Mouse (Mus musculus) left cerebral cortex, postnatal 10 days (tissue): ENCODE data around the gene Atp6v0a1. TPM values are rescaled to one million over a fixed set of nuclear protein-coding genes. Genes with fewer than 3 reads are reported as not detected.

Source experiments
- DNase-seq, 2 experiments: peaks; one replicate each; pipeline ENCODE4 v3.0.0; 2021 to 2022; ENCODE audit warnings: low spot score in 2 of 2, mixed read lengths in 1 of 2; ENCODE audit errors: extremely low spot score in 1 of 2
- intact Hi-C: fragments of 180-260 bp; cut with DNase I; formaldehyde crosslinking; loops from one replicate; pipeline ENCODE4 v1.15.1; 2025
- microRNA-seq: library from miRNA; unstranded; fragments of <30 nt; microRNA quantifications from one replicate; pipeline ENCODE4 v1.2.0, GENCODE M21; 2022
- total RNA-seq, 2 experiments: library from RNA; stranded (reverse); gene quantifications; 2 replicates each; pipeline ENCODE4 v1.2.3; 2021

The Atp6v0a1 gene
- total RNA-seq, 2 experiments from 2014 or later: 435 to 454 TPM

DNA sequence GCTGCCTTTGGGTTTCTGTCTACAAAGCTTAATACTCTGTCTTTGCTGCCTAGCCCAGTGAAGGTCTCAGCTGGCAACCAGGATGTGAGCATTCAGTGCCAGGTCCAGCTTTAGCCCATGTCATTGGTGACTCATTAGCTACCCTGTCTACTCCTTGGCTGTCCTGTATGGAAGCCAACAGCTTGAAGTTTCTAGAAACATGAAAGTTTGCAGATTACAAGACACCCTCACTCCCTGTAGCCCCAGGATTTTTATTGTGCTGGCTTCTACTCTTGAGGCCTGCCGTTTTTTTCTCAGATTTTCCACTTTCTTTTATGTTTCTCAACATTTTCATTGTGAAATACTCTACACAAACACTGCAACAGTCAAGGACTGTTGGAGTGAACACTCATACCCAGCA, 80.7 kb downstream of the Atp6v0a1 start:
- intact Hi-C loops: no loop called here
- no peak for DNase-seq

DNA sequence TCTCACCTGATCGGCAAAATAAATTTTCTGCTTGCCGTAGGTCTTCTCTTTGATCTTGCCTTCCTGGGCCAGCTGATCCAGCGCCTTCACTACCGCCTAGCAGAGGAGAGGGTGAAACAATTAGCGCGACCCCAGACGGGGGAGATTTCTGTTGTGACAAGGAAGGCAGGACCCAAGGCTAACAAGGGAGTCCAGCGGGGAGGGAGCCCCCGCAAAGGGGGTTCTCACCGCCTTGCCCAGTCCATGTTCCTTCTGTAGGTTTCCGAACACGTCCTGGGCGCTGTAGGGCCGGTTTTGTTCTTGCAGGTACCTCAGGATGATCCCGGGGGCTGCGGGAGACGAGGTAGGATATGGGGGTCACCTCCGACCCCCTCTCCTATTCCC, 85.7 kb downstream of the Atp6v0a1 start:
- no peak for DNase-seq
- intact Hi-C loops: no loop called here

DNA sequence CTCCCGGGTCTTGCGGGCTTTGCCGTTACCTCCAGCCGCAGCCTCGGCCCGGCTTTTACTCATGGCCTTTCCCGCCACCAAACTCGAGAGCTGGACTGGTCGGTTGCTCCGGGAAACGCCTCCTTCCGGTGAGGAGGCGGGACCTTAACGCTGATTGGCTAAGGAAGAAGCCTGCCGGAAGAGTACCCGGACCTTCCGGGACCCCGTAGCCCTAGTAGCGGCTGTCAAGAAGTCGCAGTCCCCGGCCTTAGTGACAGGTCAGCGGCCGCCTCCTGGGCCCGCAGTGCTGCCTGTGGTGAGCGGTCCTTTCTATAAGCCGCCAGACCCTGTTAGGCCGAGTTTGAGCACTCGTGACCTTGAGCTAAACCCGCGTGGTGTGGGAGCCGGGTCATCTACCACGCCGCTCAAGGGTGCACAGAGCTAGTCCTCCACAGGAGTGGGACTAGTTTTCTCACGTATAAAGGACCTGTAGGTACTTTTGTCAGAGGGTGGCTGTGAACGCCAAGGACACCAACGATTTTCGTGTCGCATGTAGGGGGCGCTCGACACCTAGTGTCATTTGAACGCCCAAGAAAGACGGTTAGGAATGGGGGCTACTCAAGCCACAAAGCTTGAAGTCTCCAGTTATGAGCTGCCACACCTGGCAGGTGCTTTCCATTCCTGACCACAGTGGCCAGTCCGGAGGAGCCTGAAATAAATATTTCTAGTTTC, 86.2 kb downstream of the Atp6v0a1 start, which contains the start of gene Psmc3ip:
Psmc3ip (minus strand) TSS at position 123 of the 711 bp plus-strand sequence.
- peak; percentile 94 to 96 for DNase-seq
- intact Hi-C loops: loop anchor here (2.0 kb wide), 1 partner anchor 81 kb away; no protein-coding TSS in a partner anchor

DNA sequence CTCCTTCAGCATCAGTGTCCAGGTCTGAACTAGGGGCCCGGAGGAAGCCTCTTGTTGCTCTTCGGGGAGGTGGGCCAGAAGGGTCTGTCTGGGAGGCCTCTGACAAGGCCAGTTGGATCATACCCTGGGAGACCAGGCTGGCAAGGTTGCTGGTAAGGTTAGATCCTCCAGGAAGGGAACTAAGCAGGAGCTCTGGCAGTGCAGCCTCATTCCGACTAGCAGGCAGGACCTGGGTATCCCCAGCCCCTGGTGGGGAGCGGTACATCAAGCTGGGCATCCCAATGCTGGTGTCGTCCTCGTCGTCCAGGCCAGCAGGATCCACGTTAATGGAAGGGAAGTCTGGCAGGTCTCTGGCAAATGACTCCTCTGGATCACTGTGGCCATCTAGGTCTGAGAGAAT, 89.0 kb downstream of the Atp6v0a1 start:
- intact Hi-C loops: no loop called here
- DNase-seq: no peak

DNA sequence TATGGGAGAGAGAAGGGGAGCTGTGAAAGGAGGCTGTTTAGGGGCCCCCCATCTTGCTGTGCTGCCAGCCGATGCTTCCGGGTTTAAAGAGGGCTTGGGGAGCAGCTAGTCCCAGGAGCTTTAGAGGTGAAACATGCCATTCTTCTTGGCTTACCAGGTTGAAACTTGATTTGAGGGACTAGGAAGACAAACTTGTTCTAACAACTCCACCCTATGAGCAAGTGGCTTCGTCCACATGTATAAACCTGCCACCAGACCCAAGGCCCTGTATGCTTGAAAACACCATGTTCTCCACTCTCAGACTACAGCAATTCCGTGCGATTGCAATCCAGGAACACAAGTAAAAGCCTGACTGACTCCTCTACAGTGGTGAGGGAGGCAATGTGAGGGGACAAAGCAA, 93.8 kb downstream of the Atp6v0a1 start:
- intact Hi-C loops: no loop called here

DNA sequence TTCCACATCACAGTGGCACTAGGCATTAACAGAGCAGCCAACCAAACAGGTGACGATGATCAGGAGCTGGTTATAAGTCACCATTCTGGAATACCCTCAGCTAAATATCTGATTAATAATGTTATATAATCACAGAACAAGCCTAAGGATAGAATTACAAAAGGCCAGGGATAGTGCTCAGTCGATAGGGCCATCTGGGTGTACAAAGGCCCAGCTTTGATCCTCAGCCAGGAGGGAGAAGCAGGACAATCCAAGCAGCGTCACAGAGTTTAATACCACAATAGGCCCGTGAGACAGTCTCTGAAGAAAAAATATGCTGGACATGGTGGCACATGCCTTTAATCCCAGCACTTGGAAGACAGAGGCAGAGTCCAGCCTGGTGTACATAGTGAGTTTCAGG, 100.1 kb downstream of the Atp6v0a1 start:
- intact Hi-C loops: no loop called here
- DNase-seq: no peak

More for the DNA sequence above, 93.8 kb downstream of the Atp6v0a1 start:
- DNase-seq: no peak

GRCm38 (mm10) chr11:101110708-101111107, 101.5 kb downstream of the Atp6v0a1 start:
- intact Hi-C loops: no loop called here
- no peak for DNase-seq

DNA sequence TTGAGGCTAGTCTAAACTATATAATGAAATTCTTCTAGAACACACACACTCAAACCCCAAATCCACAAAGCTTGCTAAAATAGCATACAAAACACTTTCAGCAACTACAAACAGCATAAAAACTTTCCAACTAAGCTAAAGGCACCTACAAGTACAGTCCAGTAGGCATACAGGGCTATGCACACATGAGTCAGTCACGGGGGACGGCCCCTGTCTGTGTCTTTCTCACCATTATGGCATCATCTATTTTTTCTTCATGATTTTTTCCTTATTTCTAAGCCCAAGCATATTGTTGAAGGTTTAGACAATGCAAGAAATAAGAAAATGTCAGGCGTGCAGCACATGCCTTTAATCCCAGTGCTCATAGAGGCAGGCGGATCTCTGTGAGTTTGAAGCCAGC, 101.9 kb downstream of the Atp6v0a1 start:
- intact Hi-C loops: no loop called here
- DNase-seq: no peak

DNA sequence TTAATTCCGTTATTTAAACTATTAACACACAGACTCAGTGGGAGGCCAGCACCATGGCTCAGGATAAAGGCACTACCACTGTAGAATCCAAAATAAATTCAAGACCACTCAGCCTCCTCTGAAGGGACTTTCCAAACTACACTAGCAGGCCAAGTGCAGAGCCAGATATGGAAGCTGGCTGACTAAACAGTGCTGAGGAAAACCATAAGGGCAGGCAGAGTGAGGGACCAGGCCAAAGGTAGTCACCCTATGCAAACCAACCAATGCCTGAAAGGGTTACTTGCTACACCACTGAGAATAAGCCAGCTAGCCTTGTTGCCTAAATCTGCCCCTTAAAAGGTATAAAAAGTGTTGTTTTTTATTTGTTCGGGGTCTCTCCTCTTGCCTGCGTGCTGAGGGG, 102.9 kb downstream of the Atp6v0a1 start:
- intact Hi-C loops: no loop called here
- DNase-seq: no peak

Small RNA genes within 50 kb of the gene (microRNA-seq; reads per million reads assigned to microRNA genes)
- gene Mir6928: 4.3 reads per million, percentile 15 among the genes with 10 or more reads in this experiment

Other genes starting within 250 kb of the Atp6v0a1 start
- 1 to 10 TPM; 7.8 to 9.5 TPM for gene Kcnh4, start 249.5 kb upstream of the Atp6v0a1 start, total RNA-seq
- under 1 TPM in 1 of 2 experiments, not detected in 1; 0.86 TPM for gene Hcrt, start 246.5 kb upstream of the Atp6v0a1 start, total RNA-seq
- 1 to 10 TPM; 5.9 to 7.6 TPM for gene Ghdc, start 238.5 kb upstream of the Atp6v0a1 start, total RNA-seq
- gene Stat5b, start 158.7 kb upstream of the Atp6v0a1 start, total RNA-seq: 10 to 100 TPM; 12.4 to 13.4 TPM
- gene Stat5a, start 150.1 kb upstream of the Atp6v0a1 start, total RNA-seq: 1 to 10 TPM; 2.0 to 3.4 TPM
- gene Stat3, start 69.9 kb upstream of the Atp6v0a1 start, total RNA-seq: 10 to 100 TPM; 32.1 to 36.7 TPM
- gene Cavin1, start 38.6 kb upstream of the Atp6v0a1 start, total RNA-seq: 10 to 100 TPM; 17.9 to 20.9 TPM
- 10 to 100 TPM in 1 of 2 experiments, 1 to 10 TPM in 1; 9.4 to 10.2 TPM for gene Naglu, start 60.6 kb downstream of the Atp6v0a1 start, total RNA-seq
- gene Hsd17b1, start 69.0 kb downstream of the Atp6v0a1 start, total RNA-seq: under 1 TPM; 0.43 to 0.79 TPM
- 10 to 100 TPM; 32.3 to 32.4 TPM for gene Coasy, start 73.1 kb downstream of the Atp6v0a1 start, total RNA-seq
- 10 to 100 TPM; 52.8 to 55.8 TPM for gene Mlx, start 77.8 kb downstream of the Atp6v0a1 start, total RNA-seq
- gene Psmc3ip, start 86.0 kb downstream of the Atp6v0a1 start, total RNA-seq: 1 to 10 TPM; 4.4 to 4.8 TPM
- 10 to 100 TPM; 54.5 to 55.0 TPM for gene Retreg3, start 110.4 kb downstream of the Atp6v0a1 start, total RNA-seq
- gene Tubg1, start 110.5 kb downstream of the Atp6v0a1 start, total RNA-seq: 10 to 100 TPM; 45.6 to 49.6 TPM
- 10 to 100 TPM; 46.6 to 48.8 TPM for gene Tubg2, start 146.5 kb downstream of the Atp6v0a1 start, total RNA-seq
- gene Cntnap1, start 161.1 kb downstream of the Atp6v0a1 start, total RNA-seq: 10 to 100 TPM; 44.2 to 54.1 TPM
- gene Plekhh3, start 161.9 kb downstream of the Atp6v0a1 start, total RNA-seq: 1 to 10 TPM; 5.9 to 8.0 TPM
- under 1 TPM in 1 of 2 experiments, not detected in 1; 0.41 TPM for gene Ccr10, start 166.0 kb downstream of the Atp6v0a1 start, total RNA-seq
- gene Ezh1, start 217.0 kb downstream of the Atp6v0a1 start, total RNA-seq: 10 to 100 TPM; 26.4 to 28.3 TPM
- gene Ramp2, start 236.6 kb downstream of the Atp6v0a1 start, total RNA-seq: 10 to 100 TPM; 57.4 to 59.1 TPM
- 10 to 100 TPM; 80.9 to 82.0 TPM for gene Vps25, start 244.3 kb downstream of the Atp6v0a1 start, total RNA-seq